Mouse (Mus musculus) embryonic facial prominence, embryonic 13.5 days (tissue): ENCODE data around the gene Gm10061. TPM values are rescaled to one million over a fixed set of nuclear protein-coding genes. Genes with fewer than 3 reads are reported as not detected.
"Not testable (repeated sequence)": the region's sequence is repeated elsewhere in the genome, so short reads cannot be mapped to it uniquely, and the experiment has no call there.

Source experiments
- ATAC-seq: fragments of 200-750 bp; cut with Nextera tagmentation; 2 replicates; pipeline ENCODE4 v1.8.0; 2017; ENCODE audit warnings: low read depth; ENCODE audit not compliant: insufficient number of reproducible peaks, insufficient read depth, low FRiP score, low TSS enrichment
- H3K27ac ChIP-seq: fragments of 300-500 bp; sonication (generic); 2 replicates; pipeline ENCODE4 v1.5.1; 2015; ENCODE audit warnings: moderate library complexity, mild to moderate bottlenecking, inconsistent platforms
- H3K27me3 ChIP-seq: fragments of 300-500 bp; sonication (generic); 2 replicates; pipeline ENCODE4 v1.6.1; 2015; ENCODE audit warnings: mild to moderate bottlenecking, inconsistent platforms
- H3K36me3 ChIP-seq: fragments of 300-500 bp; sonication (generic); 2 replicates; pipeline ENCODE4 v1.6.1; 2015; ENCODE audit warnings: mild to moderate bottlenecking, inconsistent platforms
- H3K4me1 ChIP-seq: fragments of 300-500 bp; sonication (generic); 2 replicates; pipeline ENCODE4 v1.6.1; 2015; ENCODE audit warnings: inconsistent platforms
- H3K4me2 ChIP-seq: fragments of 300-500 bp; sonication (generic); 2 replicates; pipeline ENCODE4 v1.6.1; 2015; ENCODE audit warnings: moderate library complexity, mild to moderate bottlenecking, inconsistent platforms
- H3K4me3 ChIP-seq: fragments of 300-500 bp; sonication (generic); 2 replicates; pipeline ENCODE4 v1.5.1; 2015; ENCODE audit warnings: mild to moderate bottlenecking, inconsistent platforms
- H3K9ac ChIP-seq: fragments of 300-500 bp; sonication (generic); 2 replicates; pipeline ENCODE4 v1.6.1; 2015; ENCODE audit warnings: mild to moderate bottlenecking, inconsistent platforms
- H3K9me3 ChIP-seq: fragments of 300-500 bp; sonication (generic); 2 replicates; pipeline ENCODE4 v1.6.1; 2016; ENCODE audit warnings: inconsistent platforms
- WGBS: fragments of 180-500 bp; shearing (Covaris S2); methylation state at CpG from one replicate; pipeline ENCODE4 v1.1.7; 2015; ENCODE audit warnings: mixed read lengths; 5-methylcytosine and 5-hydroxymethylcytosine counted together
- polyA plus RNA-seq: library from polyadenylated mRNA; unstranded; fragments of >200 nt; fragmentation: Nextera tagmentation; extraction: Ambion mirVana; gene quantifications from 2 replicates; pipeline ENCODE4 v1.2.1, GENCODE M21; 2015

Gene Gm10061
- polyA plus RNA-seq = not detected in 2 replicates

- ATAC-seq = no peak
- Histone ChIP-seq H3K9me3 (no peaks in the 10 kb centered on the region), H3K4me3 (no peak within 1 kb of the TSS), H3K4me2 (no peak within 1 kb of the TSS), H3K9ac (no peak within 1 kb of the TSS), H3K4me1 (no peaks in the 10 kb centered on the region), H3K36me3 (no peaks in the 10 kb centered on the region), H3K27me3 (no peaks in the 10 kb centered on the region), H3K27ac (no peak within 1 kb of the TSS)
- WGBS = 91% methylated on average over 1 of the region's 1 CpGs
Measured at GRCm38 (mm10) chr16:89150786-89151185, at the start of gene Gm10061. TSS of gene Gm10061 (plus strand) at chr16:89151086.

- WGBS = 85% methylated on average over 1 of the region's 1 CpGs
- no peak for ATAC-seq
- no peaks in the 10 kb centered on the region for H3K27me3 ChIP-seq
Measured at GRCm38 (mm10) chr16:89140551-89140950, 10.3 kb upstream of the Gm10061 start, which contains the start of gene Gm6358. TSS of gene Gm6358 (plus strand) at chr16:89140851.

GRCm38 (mm10) chr16:89157652-89158051, 6.8 kb downstream of the Gm10061 start, which contains the start of gene Gm9789:
TSS of gene Gm9789 (plus strand) at chr16:89157952.
- H3K27ac ChIP-seq = no peak within 1 kb of the TSS
- no peak within 1 kb of the TSS for H3K9ac ChIP-seq
- no peak within 1 kb of the TSS for H3K4me2 ChIP-seq
- H3K4me1 ChIP-seq = no peaks in the 10 kb centered on the region
- H3K9me3 ChIP-seq = no peaks in the 10 kb centered on the region
- 83% methylated on average over 4 of the region's 4 CpGs for WGBS
- H3K27me3 ChIP-seq = no peaks in the 10 kb centered on the region
- no peaks in the 10 kb centered on the region for H3K36me3 ChIP-seq
- ATAC-seq = no peak
- H3K4me3 ChIP-seq = no peak within 1 kb of the TSS

More at GRCm38 (mm10) chr16:89140551-89140950, 10.3 kb upstream of the Gm10061 start, which contains the start of gene Gm6358:
- H3K36me3 ChIP-seq = no peaks in the 10 kb centered on the region
- H3K4me3 ChIP-seq = no peak within 1 kb of the TSS
- no peak within 1 kb of the TSS for H3K4me2 ChIP-seq
- no peak within 1 kb of the TSS for H3K9ac ChIP-seq
- no peaks in the 10 kb centered on the region for H3K9me3 ChIP-seq
- H3K27ac ChIP-seq = no peak within 1 kb of the TSS
- H3K4me1 ChIP-seq = no peaks in the 10 kb centered on the region

GRCm38 (mm10) chr16:89169190-89169589, 18.3 kb downstream of the Gm10061 start, which contains the start of gene Gm7735:
TSS of gene Gm7735 (plus strand) at chr16:89169490.
- not testable (repeated sequence) for H3K4me3 ChIP-seq, H3K27ac ChIP-seq, H3K9me3 ChIP-seq, H3K4me1 ChIP-seq, H3K27me3 ChIP-seq, H3K9ac ChIP-seq, ATAC-seq, H3K4me2 ChIP-seq, H3K36me3 ChIP-seq

DNA sequence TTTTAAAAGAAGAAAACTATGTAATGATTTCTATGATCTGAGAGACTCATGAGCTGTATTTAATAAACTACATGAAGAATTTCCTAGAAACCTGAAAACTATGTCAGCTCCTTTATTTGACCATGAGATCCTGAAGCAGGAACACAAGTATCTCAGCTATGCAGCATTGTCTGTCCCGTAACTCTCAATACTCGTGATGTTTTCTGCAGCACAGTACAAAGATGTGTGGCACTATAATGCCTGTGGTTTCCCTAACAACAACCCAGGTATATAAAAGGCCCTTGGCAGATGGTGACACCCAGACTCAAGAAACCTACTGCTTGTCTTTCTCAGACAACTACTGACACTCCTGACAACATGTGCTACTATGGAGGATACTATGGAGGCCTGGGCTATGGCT, 23.5 kb downstream of the Gm10061 start, which contains the start of gene 1110057P08Rik:
Gene 1110057P08Rik (plus strand): TSS at position 301 of the 400 bp plus-strand sequence.
- no peak within 1 kb of the TSS for H3K9ac ChIP-seq
- WGBS = 83% methylated on average over 2 of the region's 2 CpGs

GRCm38 (mm10) chr16:89188621-89189020, 37.7 kb downstream of the Gm10061 start:
- H3K4me1 ChIP-seq = no peaks in the 10 kb centered on the region
- no peak overlapping the region for H3K4me3 ChIP-seq
- WGBS = 81% methylated on average over 4 of the region's 4 CpGs
- H3K27me3 ChIP-seq = no peaks in the 10 kb centered on the region
- no peaks in the 10 kb centered on the region for H3K36me3 ChIP-seq
- no peak overlapping the region for H3K27ac ChIP-seq
- no peak overlapping the region for H3K9ac ChIP-seq
- no peak for ATAC-seq
- H3K4me2 ChIP-seq = no peak overlapping the region
- no peaks in the 10 kb centered on the region for H3K9me3 ChIP-seq

More for the DNA sequence above, 23.5 kb downstream of the Gm10061 start, which contains the start of gene 1110057P08Rik:
- no peak within 1 kb of the TSS for H3K27ac ChIP-seq
- no peak within 1 kb of the TSS for H3K4me2 ChIP-seq
- no peaks in the 10 kb centered on the region for H3K9me3 ChIP-seq
- ATAC-seq = no peak
- no peaks in the 10 kb centered on the region for H3K36me3 ChIP-seq
- no peaks in the 10 kb centered on the region for H3K4me1 ChIP-seq
- no peak within 1 kb of the TSS for H3K4me3 ChIP-seq
- H3K27me3 ChIP-seq = no peaks in the 10 kb centered on the region

Other genes with a start within 250 kb of the Gm10061 start
- gene Krtap19-9b, start 218.8 kb upstream of the Gm10061 start, polyA plus RNA-seq = not detected in 2 replicates
- not detected in 2 replicates for gene Krtap16-3, start 188.2 kb upstream of the Gm10061 start, polyA plus RNA-seq
- gene Krtap22-2, start 140.3 kb upstream of the Gm10061 start, polyA plus RNA-seq = not detected in 2 replicates
- gene Gm10229, start 135.8 kb upstream of the Gm10061 start, polyA plus RNA-seq = not detected in 2 replicates
- not detected in 2 replicates for gene Krtap6-1, start 119.4 kb upstream of the Gm10061 start, polyA plus RNA-seq
- gene Gm10228, start 109.6 kb upstream of the Gm10061 start, polyA plus RNA-seq = not detected in 2 replicates
- gene Krtap6-5, start 103.2 kb upstream of the Gm10061 start, polyA plus RNA-seq = not detected in 2 replicates
- not detected in 2 replicates for gene 1110025L11Rik, start 87.1 kb upstream of the Gm10061 start, polyA plus RNA-seq
- gene Krtap6-3, start 67.1 kb upstream of the Gm10061 start, polyA plus RNA-seq = not detected in 2 replicates
- not detected in 2 replicates for gene Gm6358, start 10.2 kb upstream of the Gm10061 start, polyA plus RNA-seq
- not detected in 2 replicates for gene Gm9789, start 6.9 kb downstream of the Gm10061 start, polyA plus RNA-seq
- gene Gm7735, start 18.4 kb downstream of the Gm10061 start, polyA plus RNA-seq = not detected in 2 replicates
- gene 1110057P08Rik, start 23.6 kb downstream of the Gm10061 start, polyA plus RNA-seq = not detected in 2 replicates
- gene Krtap20-2, start 54.8 kb downstream of the Gm10061 start, polyA plus RNA-seq = not detected in 2 replicates